In genomic region chr12:111021138-111021537, GRCm38 (mm10) we compare ENCODE assay signal across 21 mouse cellular contexts. TPM values are rescaled to one million over a fixed set of nuclear protein-coding genes. Genes with fewer than 3 reads are reported as not detected.
DNase-seq lines count a peak whose midpoint lies in the region; ATAC-seq and TF ChIP-seq lines count a peak whose summit lies in the region.
"Had no signal": no experiment of that assay in that cellular context is flagged by ENCODE, and none has a peak within 500 bp of the region (broad histone marks: within the 10 kb centered on the region; RNA-seq: fewer than 3 reads in every experiment).

No protein-coding gene starts in this region.

- H3K27ac ChIP-seq in forebrain, embryonic 14.5 days (ENCODE audit: low read depth, low read length) = no peak overlapping the region
- no peak overlapping the region for H3K27ac ChIP-seq in forebrain, embryonic 12.5 days
- H3K27ac ChIP-seq in midbrain, embryonic 10.5 days (replicated peaks) = peak overlapping the region; percentile 17; the same call in 1 of the 2 replicates
- H3K27ac ChIP-seq in midbrain, postnatal 0 days (ENCODE audit: low read depth, low read length) = no peak overlapping the region
- H3K27ac ChIP-seq in limb, embryonic 12.5 days = 0 out of 2 replicates have a peak overlapping the region, but pooled peaks have one; percentile 12
- H3K27ac ChIP-seq: forebrain, embryonic 15.5 days; hindbrain, embryonic 15.5 days had no signal

- no peaks in the 10 kb centered on the region; the same call in 1 of the 2 replicates for H3K27me3 ChIP-seq in forebrain, embryonic 14.5 days (replicated peaks; ENCODE audit: control insufficient read depth, insufficient read depth, low read length)
- no peaks in the 10 kb centered on the region for H3K27me3 ChIP-seq in forebrain, embryonic 12.5 days
- H3K27me3 ChIP-seq in midbrain, embryonic 10.5 days (ENCODE audit: low read depth, poor library complexity, severe bottlenecking) = no peaks in the 10 kb centered on the region
- no peaks in the 10 kb centered on the region for H3K27me3 ChIP-seq in midbrain, postnatal 0 days (ENCODE audit: insufficient read depth, low read length)
- no peaks in the 10 kb centered on the region for H3K27me3 ChIP-seq in limb, embryonic 12.5 days
- H3K27me3 ChIP-seq in myocyte (ENCODE audit: control insufficient read depth, insufficient read depth, insufficient read length) = no peaks in the 10 kb centered on the region
- H3K27me3 ChIP-seq: CH12.LX; forebrain, embryonic 15.5 days; hindbrain, embryonic 15.5 days had no signal

- H3K9ac ChIP-seq in forebrain, embryonic 14.5 days (ENCODE audit: low read length) = 0 out of 2 replicates have a peak overlapping the region, but pooled peaks have one; percentile 21
- no peak overlapping the region for H3K9ac ChIP-seq in forebrain, embryonic 12.5 days
- H3K9ac ChIP-seq in midbrain, postnatal 0 days (replicated peaks; ENCODE audit: low read length, poor library complexity, severe bottlenecking) = no peak overlapping the region
- H3K9ac ChIP-seq in limb, embryonic 12.5 days (replicated peaks) = no peak overlapping the region
- H3K9ac ChIP-seq: forebrain, embryonic 15.5 days; hindbrain, embryonic 15.5 days had no signal

- no peaks in the 10 kb centered on the region for H3K36me3 ChIP-seq in forebrain, embryonic 14.5 days (ENCODE audit: control insufficient read depth, insufficient read depth, low read length)
- H3K36me3 ChIP-seq in forebrain, embryonic 12.5 days (replicated peaks) = no peaks in the 10 kb centered on the region
- H3K36me3 ChIP-seq in midbrain, embryonic 10.5 days = no peaks in the 10 kb centered on the region
- no peaks in the 10 kb centered on the region for H3K36me3 ChIP-seq in midbrain, postnatal 0 days (ENCODE audit: insufficient read depth, low read length)
- H3K36me3 ChIP-seq in limb, embryonic 12.5 days = no peaks in the 10 kb centered on the region
- H3K36me3 ChIP-seq in myocyte (ENCODE audit: control insufficient read depth, insufficient read depth) = no peaks in the 10 kb centered on the region
- H3K36me3 ChIP-seq: forebrain, embryonic 15.5 days; hindbrain, embryonic 15.5 days had no signal

- H3K9me3 ChIP-seq in forebrain, embryonic 14.5 days (replicated peaks; ENCODE audit: control insufficient read depth, low read length) = no peaks in the 10 kb centered on the region
- no peaks in the 10 kb centered on the region for H3K9me3 ChIP-seq in forebrain, embryonic 12.5 days
- H3K9me3 ChIP-seq in midbrain, embryonic 10.5 days (replicated peaks) = no peaks in the 10 kb centered on the region
- no peaks in the 10 kb centered on the region for H3K9me3 ChIP-seq in midbrain, postnatal 0 days (ENCODE audit: low read length)
- H3K9me3 ChIP-seq in limb, embryonic 12.5 days = no peaks in the 10 kb centered on the region
- H3K9me3 ChIP-seq: forebrain, embryonic 15.5 days; hindbrain, embryonic 15.5 days had no signal

- ATAC-seq in forebrain, embryonic 14.5 days = no peak
- ATAC-seq in forebrain, embryonic 12.5 days (ENCODE audit: low FRiP score) = no peak
- no peak for ATAC-seq in midbrain, postnatal 0 days (ENCODE audit: low FRiP score)
- peak; percentile 74 for ATAC-seq in limb, embryonic 12.5 days (ENCODE audit: insufficient number of reproducible peaks, insufficient read depth, low FRiP score, low TSS enrichment, low read depth)
- ATAC-seq: activated CD4-positive, CD25-positive, alpha-beta regulatory T cell, adult 4 months; forebrain, embryonic 15.5 days; Patski had no signal

- DNase-seq in forebrain, embryonic 14.5 days (ENCODE audit: low spot score) = no peak
- DNase-seq in midbrain, embryonic 10.5 days (ENCODE audit: low spot score) = no peak
- DNase-seq in midbrain, postnatal 0 days (ENCODE audit: low spot score) = no peak
- DNase-seq in testis, postnatal 10 days (ENCODE audit: low spot score) = no peak
- DNase-seq in embryo, embryonic 11 days = no peak
- DNase-seq: adrenal gland, postnatal 14 days; cerebellum, adult 11-12 months; cerebellum, adult 9-10 months; cerebellum, postnatal 36 days; gastrocnemius, postnatal 36 days; heart, adult 18-20 months; heart, postnatal 36 days had no signal

- no peaks in the 10 kb centered on the region for H3K79me2 ChIP-seq in myocyte (ENCODE audit: control insufficient read depth, insufficient read depth)

- no peaks in the 10 kb centered on the region for H3K4me1 ChIP-seq in forebrain, embryonic 14.5 days (ENCODE audit: control insufficient read depth, insufficient read depth, low read length)
- H3K4me1 ChIP-seq in forebrain, embryonic 12.5 days = no peaks in the 10 kb centered on the region
- H3K4me1 ChIP-seq in midbrain, embryonic 10.5 days = peaks cover 3% of the 10 kb centered on the region
- H3K4me1 ChIP-seq in midbrain, postnatal 0 days (ENCODE audit: insufficient read depth, low read length) = no peaks in the 10 kb centered on the region
- no peaks in the 10 kb centered on the region for H3K4me1 ChIP-seq in limb, embryonic 12.5 days (replicated peaks)
- H3K4me1 ChIP-seq: forebrain, embryonic 15.5 days; hindbrain, embryonic 15.5 days had no signal

- TF ChIP-seq CTCF in midbrain, postnatal 0 days (IDR thresholded peaks at IDR 0.05) = no peak

- H3K4me3 ChIP-seq in forebrain, embryonic 14.5 days (ENCODE audit: low read depth, low read length) = no peak overlapping the region
- no peak overlapping the region for H3K4me3 ChIP-seq in forebrain, embryonic 12.5 days (replicated peaks)
- H3K4me3 ChIP-seq in midbrain, embryonic 10.5 days = no peak overlapping the region
- no peak overlapping the region for H3K4me3 ChIP-seq in midbrain, postnatal 0 days (ENCODE audit: low read depth, low read length)
- H3K4me3 ChIP-seq in limb, embryonic 12.5 days (replicated peaks) = no peak overlapping the region
- H3K4me3 ChIP-seq in myocyte = no peak overlapping the region
- H3K4me3 ChIP-seq: forebrain, embryonic 15.5 days; hindbrain, embryonic 15.5 days had no signal

- no peak for TF ChIP-seq POLR2A in myocyte (IDR thresholded peaks at IDR 0.05; ENCODE audit: insufficient read length, low read depth)

- 40% methylated on average over 1 of the region's 1 CpGs for WGBS in forebrain, embryonic 14.5 days
- WGBS in forebrain, embryonic 12.5 days = 23% methylated on average over 1 of the region's 1 CpGs
- 23% methylated on average over 1 of the region's 1 CpGs for WGBS in midbrain, embryonic 10.5 days
- 21% methylated on average over 1 of the region's 1 CpGs for whole genome bisulfite sequencing in midbrain, postnatal 0 days
- WGBS in limb, embryonic 12.5 days = 8% methylated on average over 1 of the region's 1 CpGs

- no peak overlapping the region for H3K4me2 ChIP-seq in forebrain, embryonic 14.5 days (ENCODE audit: low read length)
- H3K4me2 ChIP-seq in forebrain, embryonic 12.5 days = no peak overlapping the region
- no peak overlapping the region for H3K4me2 ChIP-seq in midbrain, postnatal 0 days (ENCODE audit: low read depth, low read length, poor library complexity, severe bottlenecking)
- H3K4me2 ChIP-seq in limb, embryonic 12.5 days = no peak overlapping the region
- H3K4me2 ChIP-seq in myocyte (ENCODE audit: low read depth) = peak overlapping the region; percentile 64
- H3K4me2 ChIP-seq: forebrain, embryonic 15.5 days; heart, embryonic 11.5 days; hindbrain, embryonic 15.5 days had no signal

- no peak overlapping the region for H3ac ChIP-seq in myocyte (ENCODE audit: control insufficient read depth, insufficient read length)

TF ChIP-seq in myocyte, 11 proteins besides CTCF, POLR2A, EP300 and RAD21:
- TF ChIP-seq TCF12 (IDR thresholded peaks at IDR 0.05; ENCODE audit: insufficient read depth, poor library complexity, severe bottlenecking) = peak; percentile 100
- peak; percentile 96 to 100 (median 100) for TF ChIP-seq MYOG (IDR thresholded peaks at IDR 0.05; ENCODE audit: control insufficient read depth in 1 of 3, insufficient read depth in 1 of 3, insufficient read length in 2 of 3, low read depth in 2 of 3)
- peak; percentile 97 for TF ChIP-seq TCF3 (IDR thresholded peaks at IDR 0.05; ENCODE audit: insufficient read length, low read depth)
- peak; percentile 97 to 100 (median 99) for TF ChIP-seq MYOD1 (IDR thresholded peaks at IDR 0.05; ENCODE audit: control insufficient read depth in 1 of 3, insufficient read length in 2 of 3, low read depth in 2 of 3)
- no peak for TF ChIP-seq SRF (IDR thresholded peaks at IDR 0.05; ENCODE audit: control insufficient read depth, insufficient read length, low read depth)

RNA-seq across cellular contexts. Expression of gene Rcor1, which starts 18.0 kb away (rescaled TPM):
- 8.5 and 9.7 TPM in 2 replicates for polyA plus RNA-seq in forebrain, embryonic 14.5 days (2014; fragmentation: Nextera tagmentation; extraction: Ambion mirVana)
- polyA plus RNA-seq in forebrain, embryonic 12.5 days (2016; fragmentation: Nextera tagmentation; extraction: Ambion mirVana) = 10.1 and 10.7 TPM in 2 replicates
- polyA plus RNA-seq in midbrain, embryonic 10.5 days (2016; fragmentation: Nextera tagmentation; extraction: Ambion mirVana) = 5.9 and 6.0 TPM in 2 replicates
- total RNA-seq in midbrain, postnatal 0 days (2014; rRNA removed) = 11.3 and 14.9 TPM in 2 replicates
- 2.5 and 2.7 TPM in 2 replicates for polyA plus RNA-seq in midbrain, postnatal 0 days (2015; fragmentation: Nextera tagmentation; extraction: Ambion mirVana)
- 12.1 and 13.1 TPM in 2 replicates for polyA plus RNA-seq in limb, embryonic 12.5 days (2016; fragmentation: Nextera tagmentation; extraction: Ambion mirVana)
- polyA plus RNA-seq in myocyte (2012; fragmentation: generic; extraction: Trizol) = 9.4 TPM

RNA-seq across cellular contexts. Expression of gene Ankrd9, which starts 42.3 kb away (rescaled TPM):
- 6.0 and 7.2 TPM in 2 replicates for polyA plus RNA-seq in forebrain, embryonic 14.5 days (2014; fragmentation: Nextera tagmentation; extraction: Ambion mirVana)
- polyA plus RNA-seq in forebrain, embryonic 12.5 days (2016; fragmentation: Nextera tagmentation; extraction: Ambion mirVana) = 15.0 and 15.5 TPM in 2 replicates
- 16.5 and 19.4 TPM in 2 replicates for polyA plus RNA-seq in midbrain, embryonic 10.5 days (2016; fragmentation: Nextera tagmentation; extraction: Ambion mirVana)
- total RNA-seq in midbrain, postnatal 0 days (2014; rRNA removed) = 11.8 and 14.0 TPM in 2 replicates
- polyA plus RNA-seq in midbrain, postnatal 0 days (2015; fragmentation: Nextera tagmentation; extraction: Ambion mirVana) = 12.1 and 13.4 TPM in 2 replicates
- 15.4 and 16.7 TPM in 2 replicates for polyA plus RNA-seq in limb, embryonic 12.5 days (2016; fragmentation: Nextera tagmentation; extraction: Ambion mirVana)
- polyA plus RNA-seq in myocyte (2012; fragmentation: generic; extraction: Trizol) = 11.5 TPM

Comparison
In these comparisons a context has a peak if more than half of its experiments do, and no peak if none do; other contexts are left out.
1. H3K27ac ChIP-seq: peak in midbrain, embryonic 10.5 days (single experiment) and limb, embryonic 12.5 days (single experiment); none in forebrain, embryonic 14.5 days (single experiment), forebrain, embryonic 12.5 days (single experiment) and midbrain, postnatal 0 days (single experiment).